Mouse (Mus musculus) adrenal gland, postnatal 36 days (tissue): Measurements from ENCODE around the gene Fam129c. TPM values are rescaled to one million over a fixed set of nuclear protein-coding genes. Genes with fewer than 3 reads are reported as not detected.

Experiments
- DNase-seq, 2 experiments: peaks; one replicate each; pipeline ENCODE4 v3.0.0; 2021; ENCODE audit warnings: mixed read lengths in 1 of 2
- total RNA-seq, 2 experiments: library from RNA; stranded (reverse); gene quantifications; 2 replicates each; pipeline ENCODE4 v1.2.3; 2021

Gene Fam129c
- total RNA-seq, 2 experiments from 2014 or later, result 1.8 to 3.7 TPM

DNA sequence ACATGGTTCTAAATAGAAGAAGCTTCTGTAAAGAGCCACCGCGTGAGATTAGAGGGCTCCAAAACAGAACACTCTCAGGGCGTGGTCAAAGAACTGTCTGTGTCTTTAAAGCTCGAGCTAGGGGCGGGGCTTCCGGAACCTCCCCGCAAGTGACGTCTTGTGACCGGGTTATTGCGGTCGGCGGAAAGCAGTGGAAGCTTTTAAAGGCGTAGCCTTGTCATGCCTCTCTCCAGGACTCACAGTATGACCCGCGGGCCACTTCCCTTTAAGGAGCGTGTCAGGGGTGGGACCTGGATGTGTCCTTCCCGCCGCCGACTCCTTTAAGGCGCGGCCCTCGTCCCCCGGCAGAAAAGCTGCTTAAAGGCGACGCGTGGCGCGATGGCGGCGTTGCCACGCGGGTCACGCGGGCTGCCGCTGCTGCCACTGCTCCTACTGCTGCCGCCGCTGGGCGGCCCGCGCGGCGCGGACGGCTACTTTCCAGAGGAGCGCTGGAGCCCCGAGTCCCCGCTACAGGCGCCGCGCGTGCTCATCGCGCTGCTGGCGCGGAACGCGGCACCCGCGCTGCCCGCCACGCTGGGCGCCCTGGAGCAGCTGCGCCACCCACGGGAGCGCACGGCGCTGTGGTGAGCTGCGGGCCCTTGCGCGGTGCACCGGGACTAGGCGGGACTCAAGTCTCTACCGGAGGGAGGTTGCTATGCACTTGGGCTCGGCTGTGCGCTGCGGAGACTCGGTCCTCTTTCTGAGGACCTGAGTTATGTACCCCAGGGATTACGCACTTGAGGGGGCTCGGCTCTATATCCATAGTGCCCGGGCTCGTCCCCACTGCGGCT lies 13.6 kb downstream of the Fam129c start, which contains the start of gene Colgalt1:
TSS of gene Colgalt1 (plus strand) at position 177 of the 830 bp plus-strand sequence.
- peak; percentile 95 to 97 for DNase-seq

GRCm38 (mm10) chr8:71612141-71612540 lies 14.7 kb downstream of the Fam129c start:
- no peak for DNase-seq

GRCm38 (mm10) chr8:71613418-71613817 lies 16.0 kb downstream of the Fam129c start:
- DNase-seq, result no peak

DNA sequence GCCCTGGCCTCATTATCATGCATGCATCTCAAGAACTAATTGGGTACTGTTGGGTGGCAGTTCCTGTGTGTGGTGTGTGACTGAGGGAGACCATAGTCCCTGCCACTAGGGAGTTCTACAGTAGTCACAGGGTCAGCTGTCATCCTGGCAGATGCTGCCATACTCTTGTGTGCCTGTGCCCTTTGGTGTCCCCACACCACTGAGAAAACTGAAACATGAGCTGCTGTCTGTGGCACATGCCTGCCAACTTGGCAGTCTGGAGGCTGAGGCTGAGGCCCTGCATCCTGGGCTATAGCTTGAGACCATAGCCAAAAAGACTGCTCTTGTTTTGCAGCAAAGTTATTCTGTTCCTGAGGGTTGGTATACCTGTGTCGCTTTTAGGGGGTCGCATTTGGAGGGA lies 22.3 kb downstream of the Fam129c start:
- DNase-seq, result no peak

GRCm38 (mm10) chr8:71625088-71625487 lies 27.6 kb downstream of the Fam129c start:
- no peak for DNase-seq

DNA sequence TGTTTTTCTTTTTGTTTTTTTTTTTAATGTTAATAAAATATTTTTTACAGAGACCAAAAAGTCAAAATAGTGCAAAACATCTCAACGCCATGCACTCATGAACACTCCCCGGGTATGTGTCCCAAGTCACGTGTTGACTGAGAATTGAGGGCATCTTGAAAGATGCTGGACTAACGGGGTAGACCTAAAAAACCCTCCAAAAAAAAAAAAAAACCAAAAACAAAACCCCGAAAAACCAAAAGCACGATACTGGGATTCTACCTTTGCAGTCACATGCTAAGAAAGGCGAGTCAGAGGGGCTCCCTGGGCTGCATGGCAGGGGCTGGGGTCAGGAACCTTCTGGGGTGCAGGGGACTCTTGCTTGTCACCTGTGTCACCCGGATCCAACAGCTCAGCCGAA lies 29.3 kb downstream of the Fam129c start:
- no peak for DNase-seq

DNA sequence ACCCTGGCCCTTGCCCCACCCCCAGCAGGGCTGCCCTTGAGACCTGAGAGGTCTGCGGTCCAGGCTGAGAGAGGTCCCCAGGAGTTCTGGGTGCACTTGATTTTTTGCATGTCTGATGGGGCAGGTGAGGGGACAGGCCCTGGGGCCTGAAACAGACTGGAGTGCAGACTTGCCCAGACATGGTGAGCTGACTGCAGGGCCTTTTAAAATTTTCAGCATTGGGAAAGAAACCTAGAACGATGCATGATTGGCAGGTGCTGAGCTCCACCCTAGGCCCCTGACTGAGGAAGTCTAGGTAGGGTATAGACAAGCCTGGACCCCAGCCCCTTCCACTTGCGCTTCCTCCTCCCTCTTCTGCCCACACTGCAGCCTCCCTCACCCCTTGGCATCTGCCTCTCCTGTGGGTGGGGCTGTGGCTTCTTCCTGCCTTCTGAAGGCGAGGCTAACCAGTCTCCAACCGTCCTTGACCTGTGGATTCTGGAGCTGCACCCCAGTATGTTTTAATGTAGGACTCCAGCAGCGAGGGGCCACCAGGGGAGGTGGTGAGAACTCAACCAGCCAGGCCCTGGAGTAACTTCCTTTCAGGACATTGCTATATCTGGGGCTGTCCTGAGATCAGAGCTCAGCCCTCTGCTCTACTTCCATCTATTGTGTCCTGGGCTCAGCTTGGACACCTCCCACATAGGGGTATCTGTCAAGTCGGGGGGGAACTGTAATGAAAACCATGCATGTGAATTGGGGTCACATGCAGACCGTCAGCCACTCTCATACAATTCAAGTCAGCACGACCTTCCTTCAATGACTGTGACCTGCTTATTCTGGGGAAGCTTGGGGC lies 30.0 kb downstream of the Fam129c start:
- peak; percentile 40 to 50 for DNase-seq

DNA sequence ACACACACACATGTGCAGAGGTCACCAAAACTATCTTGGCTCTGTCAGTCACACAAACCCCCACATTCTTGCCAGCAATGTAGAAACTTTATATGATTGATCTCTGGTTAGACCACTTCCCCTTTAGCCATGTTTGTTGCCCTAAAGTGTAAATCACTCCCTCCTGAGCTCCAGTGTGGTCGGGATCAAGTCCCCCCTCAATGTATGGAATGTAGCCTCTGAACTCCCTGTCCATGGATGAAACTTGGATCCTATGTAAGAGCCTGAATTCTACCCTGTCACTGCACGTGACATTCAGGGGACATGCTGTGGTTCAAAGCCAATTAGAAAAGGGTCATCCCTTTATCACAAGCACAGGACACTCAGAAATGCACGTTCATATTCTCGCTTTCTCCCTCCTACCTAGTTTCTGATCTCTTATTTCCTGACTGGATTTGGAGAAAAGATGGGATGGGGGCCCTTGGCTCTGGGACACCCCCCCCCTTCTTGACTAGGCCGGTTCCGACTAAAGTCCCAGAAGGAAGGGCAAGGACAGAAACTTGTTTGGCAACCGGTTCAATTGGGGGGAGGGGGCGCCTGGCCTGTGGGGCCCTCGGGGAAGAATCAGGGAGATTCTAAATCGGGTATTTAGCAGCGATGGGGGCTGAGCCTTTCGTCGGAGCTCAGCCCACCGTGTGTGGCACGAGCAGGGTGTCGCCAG lies 31.1 kb downstream of the Fam129c start:
- no peak for DNase-seq

DNA sequence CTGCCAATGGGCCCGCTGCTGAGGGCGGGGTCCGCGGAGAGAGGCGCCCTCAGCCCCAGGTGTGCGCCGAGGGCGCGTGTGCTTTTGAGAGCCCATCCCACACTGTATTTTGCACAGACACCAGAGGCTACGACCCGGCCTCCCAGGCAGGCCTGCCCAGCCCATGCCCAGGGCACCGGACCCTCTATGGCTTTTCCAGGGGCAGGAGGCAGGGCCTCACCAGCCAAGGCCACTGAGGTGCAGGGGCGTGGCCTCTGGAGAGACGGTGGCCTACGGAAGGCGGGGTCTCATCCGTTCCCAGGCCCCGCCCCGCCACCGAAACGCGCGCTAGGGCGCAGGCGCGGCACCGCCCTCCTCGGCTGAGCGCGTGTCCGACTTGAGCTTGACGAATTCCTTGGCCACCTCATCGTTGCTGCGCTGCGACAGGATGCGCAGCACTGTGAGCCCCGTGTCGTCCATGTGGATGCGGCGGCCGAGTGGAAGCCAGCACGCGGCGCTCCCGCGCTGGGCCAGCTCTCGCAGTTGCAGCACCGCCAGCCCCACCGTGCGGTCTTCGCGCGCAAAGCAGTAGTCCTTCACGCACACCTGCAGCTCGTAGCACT lies 31.7 kb downstream of the Fam129c start:
- peak; percentile 98 for DNase-seq

DNA sequence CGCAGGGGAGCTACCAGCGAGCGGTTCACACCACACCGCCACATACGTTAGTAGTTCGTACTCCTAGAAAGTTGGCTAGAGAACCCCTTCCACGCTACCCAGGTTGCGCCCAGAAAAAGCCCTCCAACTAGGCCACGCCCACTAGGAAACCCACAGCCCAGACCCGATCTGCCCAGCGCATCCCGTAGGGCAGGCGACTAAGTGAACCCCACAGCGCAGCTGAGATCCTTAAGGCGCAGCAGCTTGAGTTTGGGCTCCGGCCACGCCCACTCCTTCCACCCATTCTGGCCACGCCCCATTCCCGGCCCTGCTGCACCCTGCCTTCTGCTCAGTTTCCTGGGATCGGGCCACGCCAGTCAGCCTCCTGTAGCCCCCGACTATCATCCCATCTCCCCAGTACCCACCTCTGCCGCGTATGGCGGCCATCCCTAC lies 32.3 kb downstream of the Fam129c start:
- DNase-seq, result peak; percentile 73 to 80

DNA sequence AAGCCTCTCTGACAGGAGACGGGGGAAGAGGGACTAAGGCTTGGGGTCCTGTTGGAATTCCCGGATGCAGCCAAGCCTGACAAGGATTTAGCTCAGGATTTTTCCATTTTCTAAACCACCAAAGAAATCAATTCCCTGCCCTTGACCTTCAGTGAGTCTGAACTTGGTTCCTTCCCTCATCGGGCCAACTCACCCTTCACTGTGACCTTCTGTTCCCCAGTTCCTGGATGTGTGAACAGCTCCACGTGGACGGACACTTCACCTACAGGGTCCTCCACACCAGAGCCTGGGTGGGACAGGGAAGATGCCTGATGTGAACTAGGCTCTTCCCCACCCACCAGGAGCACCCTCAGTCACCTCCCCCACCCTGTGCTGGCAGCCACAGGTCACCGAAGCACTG lies 33.3 kb downstream of the Fam129c start:
- no peak for DNase-seq

- no peak for DNase-seq
These were observed 34.4 kb downstream of the Fam129c start for GRCm38 (mm10) chr8:71631897-71632296.

DNA sequence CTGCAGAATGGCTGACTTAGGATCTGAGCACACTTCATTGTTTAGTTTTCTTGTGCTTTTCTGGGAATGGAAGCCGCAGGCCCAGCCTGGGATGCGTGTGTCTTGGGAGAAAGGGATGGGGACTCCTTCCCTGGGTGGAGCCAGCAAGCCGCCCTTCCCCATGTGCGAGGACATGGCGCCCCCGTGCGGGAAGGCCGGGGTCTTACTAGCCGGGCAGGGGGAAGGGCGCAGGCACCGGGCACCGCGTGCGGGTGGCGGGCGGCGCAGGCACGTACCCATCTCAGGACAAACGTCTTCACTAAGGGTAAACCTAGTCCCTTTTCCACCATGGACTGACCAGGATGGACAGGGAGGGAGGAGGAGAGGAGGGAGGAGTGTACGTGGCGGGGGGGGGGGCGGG lies 35.7 kb downstream of the Fam129c start:
- peak; percentile 83 to 87 for DNase-seq

DNA sequence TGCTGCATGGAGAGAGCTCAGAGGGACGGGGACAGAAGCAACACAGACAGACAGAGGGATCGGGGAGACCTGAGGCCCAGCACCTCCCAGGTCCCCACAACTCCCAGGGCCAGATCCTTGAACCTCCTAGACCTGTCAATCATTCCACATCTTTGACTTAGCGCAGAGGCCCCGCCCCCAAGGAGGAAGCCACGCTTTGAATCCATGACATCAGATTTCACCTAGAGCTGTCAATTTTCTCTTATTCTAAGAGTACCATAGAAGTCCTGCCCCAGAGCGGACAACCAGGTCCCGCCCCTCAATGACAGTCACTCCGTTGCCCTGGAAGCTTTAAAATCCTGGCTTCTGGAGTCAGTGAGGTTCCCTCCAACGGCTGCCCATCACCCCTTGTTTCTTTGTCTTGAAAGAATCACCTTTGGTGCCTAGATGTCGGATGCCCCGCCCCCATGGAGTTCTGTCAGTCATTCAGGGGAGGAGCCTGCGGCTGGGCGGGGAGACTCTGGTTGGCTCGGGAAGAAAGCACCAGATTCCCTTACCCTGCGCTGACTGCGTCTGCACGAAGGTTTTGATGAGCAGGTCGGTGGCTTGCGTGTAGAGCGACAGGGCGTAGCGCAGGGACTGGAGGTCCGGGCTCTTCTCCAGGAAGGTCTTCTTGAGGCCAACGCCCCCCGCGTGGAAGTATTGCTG lies 36.7 kb downstream of the Fam129c start:
- peak; percentile 82 to 86 for DNase-seq

DNA sequence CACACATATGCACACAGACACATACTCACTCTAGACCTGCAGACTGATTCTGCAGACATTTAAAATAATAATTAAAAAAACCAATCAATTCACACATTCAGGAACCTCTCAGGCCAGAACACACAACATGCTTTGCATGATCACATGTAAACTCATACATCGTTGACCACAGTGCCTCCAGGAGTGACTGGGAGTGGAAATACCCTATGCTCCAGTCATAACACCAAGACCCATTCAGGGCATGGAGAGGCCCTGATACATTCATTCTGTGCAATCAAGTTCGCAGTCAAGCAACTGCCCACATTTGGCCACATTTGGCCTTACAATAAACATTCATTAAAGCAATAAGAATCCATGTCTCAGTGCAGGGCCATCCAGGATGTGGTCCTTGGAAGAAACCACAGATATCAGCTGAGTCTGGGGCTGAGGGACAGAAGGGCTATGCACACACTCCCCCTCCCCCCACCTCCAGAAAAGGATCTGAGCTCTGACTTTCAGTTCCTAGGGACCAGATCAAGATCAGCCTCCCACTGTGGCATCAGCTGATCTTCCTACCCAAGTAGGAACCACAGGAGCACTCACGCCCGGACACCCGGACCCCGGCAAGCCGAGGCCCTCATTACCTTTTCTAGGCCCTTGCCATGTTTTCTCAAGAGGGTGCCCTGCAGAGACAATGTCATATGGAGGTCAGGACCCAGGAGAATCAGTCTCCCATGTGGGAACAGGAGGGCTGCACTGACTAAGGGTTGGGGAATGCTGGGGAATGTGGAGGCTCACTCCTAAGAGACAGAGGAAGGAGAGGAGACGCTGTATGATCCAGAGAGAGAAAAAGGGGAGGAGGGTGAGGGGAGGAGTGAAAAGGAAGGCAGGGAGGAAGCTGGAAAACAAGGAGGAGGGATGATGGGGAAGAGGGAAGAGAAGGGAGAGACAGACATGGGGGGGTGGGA lies 40.0 kb downstream of the Fam129c start:
- DNase-seq, result no peak

DNA sequence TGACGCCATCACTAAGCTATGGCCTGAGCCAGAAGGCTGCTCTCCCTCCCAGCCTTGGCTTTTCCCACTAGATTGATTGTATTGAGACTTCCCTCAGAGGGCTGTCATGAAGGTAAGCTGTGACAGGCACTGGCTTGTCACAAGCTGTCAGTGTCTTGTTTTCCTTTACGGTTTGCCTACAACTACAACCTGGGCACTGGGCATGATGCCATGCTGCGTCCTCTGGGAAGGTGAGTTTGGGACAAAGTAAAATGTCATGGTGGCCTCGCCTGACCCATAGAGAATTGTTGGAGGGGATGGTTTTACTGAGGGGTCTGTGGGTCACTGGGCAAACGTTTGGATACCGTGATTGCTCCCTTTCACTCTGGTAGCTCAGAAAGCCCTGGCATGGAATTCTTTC lies 40.9 kb downstream of the Fam129c start:
- DNase-seq, result no peak

DNA sequence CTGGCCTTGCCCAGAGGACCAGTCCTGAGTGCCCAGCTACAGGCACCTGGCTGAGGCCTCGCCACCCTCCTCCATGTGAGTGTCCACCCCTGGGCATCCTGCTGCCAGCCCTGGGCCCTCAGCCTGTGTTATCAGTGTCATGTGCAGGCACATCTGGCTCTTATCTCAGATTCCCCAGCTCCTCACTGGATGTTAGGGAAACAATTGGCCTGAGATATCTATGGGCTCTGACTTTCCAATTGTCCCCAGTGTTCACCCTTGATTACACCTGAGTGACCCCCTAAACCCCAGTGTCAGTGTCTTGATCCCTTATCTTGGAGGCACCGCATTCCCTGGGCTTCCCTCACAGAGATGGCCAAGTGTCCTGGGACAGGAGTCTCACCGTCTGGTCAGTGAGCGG lies 41.9 kb downstream of the Fam129c start:
- DNase-seq, result no peak

GRCm38 (mm10) chr8:71645510-71645909 lies 48.1 kb downstream of the Fam129c start:
- DNase-seq, result no peak

DNA sequence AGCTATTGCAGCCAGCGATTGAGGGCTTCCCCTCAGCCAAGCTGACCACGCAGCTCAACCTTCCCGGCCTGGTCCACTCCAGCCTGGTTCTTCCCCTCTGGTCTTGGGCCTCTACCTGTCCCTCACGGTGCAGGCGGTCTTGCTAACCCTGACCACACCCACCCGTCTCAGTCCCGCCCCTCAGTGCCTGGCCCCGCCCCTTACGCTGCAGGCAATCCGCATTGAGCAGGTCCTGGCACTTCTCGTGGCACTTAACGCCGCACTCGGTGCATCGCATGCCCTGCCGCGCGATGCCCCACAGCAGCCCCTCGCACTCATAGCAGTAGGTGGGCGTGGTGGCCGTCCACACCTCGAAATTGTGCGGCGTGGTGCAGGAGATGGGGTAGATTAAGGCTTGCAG lies 57.2 kb downstream of the Fam129c start:
- peak in 1 of 2 experiments; percentile 55 for DNase-seq
